Mouse (Mus musculus) gastrocnemius, postnatal 25 days (tissue): ENCODE data around the gene Ell2. TPM values are rescaled to one million over a fixed set of nuclear protein-coding genes. Genes with fewer than 3 reads are reported as not detected.

Source experiments
- DNase-seq: peaks from one replicate; pipeline ENCODE4 v3.0.0; 2022
- total RNA-seq, 2 experiments: library from RNA; stranded (reverse); gene quantifications; 1 replicate in 1 of 2; 2 replicates in 1 of 2; pipeline ENCODE4 v1.2.3; 2021

Ell2 gene
- total RNA-seq, 2 experiments from 2014 or later = 21.9 to 31.8 TPM

DNA sequence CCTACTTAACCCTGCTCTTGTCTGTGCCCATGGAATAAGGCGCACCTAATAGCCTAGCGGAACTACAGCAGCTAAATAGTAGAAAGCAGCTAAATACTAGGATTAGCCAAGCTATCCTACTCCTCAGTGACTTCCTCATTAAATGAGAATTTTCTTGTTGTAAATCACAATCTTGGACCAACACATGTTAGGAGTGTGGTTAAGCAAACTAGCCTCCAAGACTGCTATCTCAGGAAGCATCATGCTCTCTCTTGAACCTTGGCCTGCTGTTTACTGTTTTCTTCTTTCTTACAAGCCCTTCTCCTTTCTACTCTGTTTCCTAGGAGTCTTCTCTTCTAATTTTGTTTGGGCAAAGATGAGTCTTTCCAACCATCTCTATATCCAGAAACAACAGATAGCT is 110.6 kb downstream of the Ell2 start:
- DNase-seq = no peak

DNA sequence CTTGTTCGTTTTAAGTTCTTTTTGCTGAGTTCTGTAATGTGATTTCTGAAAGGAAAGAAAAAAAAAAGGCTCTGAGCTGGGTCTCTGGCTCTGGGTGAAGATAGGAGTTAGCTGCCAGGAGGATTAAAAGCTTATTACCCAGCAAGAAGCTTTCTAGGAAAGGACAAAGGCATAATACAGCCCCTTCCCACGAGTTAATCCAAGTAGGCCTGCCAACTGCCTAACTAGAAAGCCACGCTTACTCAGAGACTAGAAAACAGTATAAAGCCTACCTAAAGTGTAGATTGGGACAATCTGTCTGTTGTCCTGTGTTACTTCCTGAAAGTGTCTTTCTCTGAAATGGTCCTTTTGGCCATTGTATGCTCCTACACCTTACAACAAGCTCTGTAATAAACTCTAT is 111.9 kb downstream of the Ell2 start:
- DNase-seq = no peak

DNA sequence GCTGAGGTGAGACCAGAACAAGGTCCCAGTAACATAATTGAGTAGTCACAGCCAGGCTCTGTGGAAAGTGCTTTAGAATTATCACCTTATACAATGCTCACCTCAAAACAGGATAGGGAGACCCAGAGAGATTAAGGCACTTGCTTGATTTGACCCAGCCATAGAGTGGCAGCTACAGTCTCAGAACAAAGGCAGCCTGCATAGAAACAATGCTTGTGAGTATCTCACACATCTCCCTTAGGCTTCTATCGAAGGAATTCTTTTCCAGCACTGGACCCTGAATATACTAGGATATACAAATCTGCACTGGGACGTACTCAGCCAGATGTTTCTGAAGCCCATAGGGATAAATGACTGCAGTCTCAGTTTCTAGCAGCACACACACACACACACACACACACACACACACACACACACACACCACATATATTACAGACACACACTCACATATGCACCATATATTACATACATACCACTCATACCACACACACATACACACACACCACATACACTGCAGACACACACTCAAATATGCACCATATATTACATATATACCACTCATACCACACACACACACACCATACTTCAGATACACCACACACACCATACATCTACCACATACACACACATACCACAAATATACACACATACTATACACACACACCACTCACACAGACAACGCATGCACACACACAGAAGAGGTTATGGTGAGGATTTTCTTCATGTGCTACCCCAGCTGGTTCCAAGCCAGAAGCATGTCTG is 112.6 kb downstream of the Ell2 start:
- DNase-seq = no peak

DNA sequence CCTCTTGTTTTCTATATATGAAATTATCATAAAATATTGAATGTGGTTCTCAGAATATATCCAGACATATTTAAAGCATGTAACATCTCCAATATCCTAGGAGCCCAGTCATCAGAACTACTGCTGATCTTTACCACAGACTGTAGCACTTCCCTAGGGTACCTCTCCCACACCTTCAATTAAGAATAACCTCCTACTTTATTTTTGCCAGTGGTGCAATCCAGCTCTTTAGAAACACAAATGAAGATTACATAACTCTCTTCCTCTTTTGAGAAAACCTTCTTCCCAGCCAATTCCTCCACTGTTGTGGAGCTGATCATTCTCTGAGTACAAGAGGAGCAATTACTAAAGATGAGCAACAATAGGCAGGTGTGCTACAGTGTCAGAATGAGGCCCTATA is 113.3 kb downstream of the Ell2 start:
- DNase-seq = no peak

Other genes starting within 250 kb of the Ell2 start
- gene Glrx, start 133.1 kb downstream of the Ell2 start, total RNA-seq = 10 to 100 TPM; 36.8 to 47.8 TPM
- gene Rhobtb3, start 237.2 kb downstream of the Ell2 start, total RNA-seq = 10 to 100 TPM; 11.6 to 15.8 TPM